Mouse (Mus musculus) liver, embryonic 14.5 days (tissue): Measurements from ENCODE around the gene Ptpn5.

Source experiments
- CTCF ChIP-seq: IDR thresholded peaks from 2 replicates; pipeline ENCODE4 v1.5.1; 2016; ENCODE audit warnings: antibody characterized with exemption, low read depth, control low read depth
- EP300 ChIP-seq: IDR thresholded peaks from 2 replicates; pipeline ENCODE4 v1.6.1; 2016; ENCODE audit warnings: antibody characterized with exemption, low read depth

DNA sequence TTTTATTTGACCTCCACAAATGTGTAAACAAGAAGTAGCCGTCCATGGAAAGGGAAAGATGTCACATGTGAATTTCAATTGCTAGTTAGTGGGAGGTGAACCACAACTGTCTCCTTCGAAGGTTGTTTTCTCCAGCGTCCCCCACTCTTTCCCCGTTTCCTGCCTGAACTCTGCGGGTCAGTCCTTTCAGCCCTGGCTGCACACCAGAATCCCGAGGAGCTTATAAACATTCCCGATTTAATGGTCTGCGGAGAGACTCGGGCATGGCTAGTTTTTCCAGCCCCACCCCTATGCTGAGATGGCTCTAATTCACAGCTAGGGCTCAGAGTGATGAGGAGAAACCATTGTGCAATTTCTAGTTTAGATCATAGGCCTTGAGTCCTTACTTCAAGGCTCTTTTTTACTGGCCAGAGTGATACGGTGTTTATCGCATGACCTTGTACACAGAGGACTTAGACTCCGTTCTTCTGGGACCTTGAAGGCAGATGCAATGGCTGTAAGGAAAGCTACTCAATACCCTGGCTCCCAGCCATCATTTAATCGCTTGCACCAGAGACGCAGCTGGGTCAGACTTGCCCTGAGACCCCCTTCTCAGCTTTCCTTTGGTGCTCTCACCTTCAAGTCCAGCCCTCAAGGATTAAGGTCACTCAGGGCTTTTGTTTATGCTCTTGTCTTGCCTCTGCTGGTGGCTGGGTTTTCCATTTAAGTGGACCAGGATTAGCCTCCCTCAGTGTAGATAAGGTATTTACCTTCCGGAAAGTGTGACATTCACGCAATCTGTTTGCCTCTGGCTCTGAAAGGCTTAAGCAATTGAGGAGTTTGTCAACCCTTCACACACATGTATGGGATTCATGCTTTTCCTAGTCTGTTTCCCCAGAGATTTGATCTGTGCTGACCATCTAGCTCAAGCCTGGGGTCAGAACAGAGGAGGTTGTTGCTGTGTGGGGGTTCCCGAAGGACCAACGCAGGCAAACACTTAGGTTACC, 59.7 kb downstream of the Ptpn5 start:
- TF ChIP-seq CTCF (no peak), EP300 (no peak)
